Mouse (Mus musculus) kidney, adult 2 months (tissue): ENCODE measurements at regions not wholly inside any gene's neighbourhood (a gene's known extent, or its start where the extent isn't known, plus 50 kb on each side); places are given as distances from the start of the nearest gene placed in this dataset.

Experiments used
- CTCF ChIP-seq: fragments of 200-500 bp; conservative IDR thresholded peaks from 2 replicates; pipeline ENCODE4 v1.5.1; 2011; ENCODE audit warnings: low read depth, mild to moderate bottlenecking, control low read depth, low read length, moderate library complexity, mixed read lengths; ENCODE audit not compliant: insufficient read depth, insufficient read length
- POLR2A ChIP-seq: fragments of 200-500 bp; IDR thresholded peaks from one replicate; pipeline ENCODE4 v1.6.1; 2011; ENCODE audit warnings: low read depth, low read length, control low read depth

DNA sequence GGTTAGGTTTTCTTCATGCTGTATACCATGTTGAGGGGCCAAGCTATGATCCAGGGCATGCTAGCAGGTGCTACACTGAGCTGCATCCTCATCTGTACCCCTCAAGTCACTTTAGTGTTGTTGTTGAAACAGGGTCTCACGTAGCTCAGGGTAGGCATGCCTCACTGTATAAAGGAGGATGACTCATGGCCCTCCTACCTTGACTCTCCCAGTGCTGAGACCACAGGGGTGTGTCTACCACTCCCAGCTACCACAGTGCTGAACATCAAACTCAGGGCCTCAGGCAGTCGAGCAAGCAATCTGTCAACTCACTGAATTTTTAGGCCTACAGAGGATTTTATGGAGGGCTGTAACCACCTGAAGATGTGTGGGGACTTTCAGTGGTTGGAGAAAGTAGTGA, 258.5 kb downstream of the Ankrd50 start:
- TF ChIP-seq POLR2A (no peak), CTCF (no peak)
